Comparison of ENCODE assay signal across 10 mouse cellular contexts in the genomic region with DNA sequence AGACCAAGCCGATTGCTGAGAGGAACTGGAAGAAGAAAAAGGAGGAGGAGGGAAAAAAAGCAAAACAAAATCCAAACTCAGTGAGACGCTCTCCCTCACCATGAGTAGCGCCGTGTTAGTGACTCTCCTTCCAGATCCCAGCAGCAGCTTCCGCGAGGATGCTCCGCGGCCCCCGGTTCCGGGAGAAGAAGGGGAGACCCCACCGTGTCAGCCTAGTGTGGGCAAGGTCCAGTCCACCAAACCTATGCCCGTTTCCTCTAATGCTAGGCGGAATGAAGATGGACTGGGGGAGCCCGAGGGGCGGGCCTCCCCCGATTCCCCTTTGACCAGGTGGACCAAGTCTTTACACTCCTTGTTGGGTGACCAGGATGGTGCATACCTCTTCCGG. TPM values are rescaled to one million over a fixed set of nuclear protein-coding genes. Genes with fewer than 3 reads are reported as not detected.
DNase-seq lines count a peak whose midpoint lies in the region; ATAC-seq and TF ChIP-seq lines count a peak whose summit lies in the region.
"Had no signal": no experiment of that assay in that cellular context is flagged by ENCODE, and none has a peak within 500 bp of the region (broad histone marks: within the 10 kb centered on the region; RNA-seq: fewer than 3 reads in every experiment).

No protein-coding gene starts in this region.

- no peaks in the 10 kb centered on the region for H3K36me3 ChIP-seq in heart, embryonic 14.5 days (ENCODE audit: control insufficient read depth, insufficient read depth, low read length)
- H3K36me3 ChIP-seq in hindbrain, embryonic 13.5 days: 0 out of 2 replicates have a peak, but pooled peaks cover 3% of the 10 kb centered on the region
- H3K36me3 ChIP-seq in midbrain, embryonic 12.5 days: peaks cover 3% of the 10 kb centered on the region; the same call in 1 of the 2 replicates

- TF ChIP-seq POLR2A in cortical plate, adult 2 months (IDR thresholded peaks at IDR 0.05; ENCODE audit: extremely low read depth, insufficient read depth, low read length): no peak

- peak overlapping the region; percentile 82 for H3K9ac ChIP-seq in heart, embryonic 14.5 days (ENCODE audit: low read length)
- peak overlapping the region; percentile 93 for H3K9ac ChIP-seq in hindbrain, embryonic 13.5 days
- H3K9ac ChIP-seq in midbrain, embryonic 12.5 days (replicated peaks): peak overlapping the region; percentile 95

- H3K27me3 ChIP-seq in heart, embryonic 14.5 days (ENCODE audit: control insufficient read depth, insufficient read depth, low read length): peaks cover 18% of the 10 kb centered on the region
- no peaks in the 10 kb centered on the region for H3K27me3 ChIP-seq in hindbrain, embryonic 13.5 days
- no peaks in the 10 kb centered on the region for H3K27me3 ChIP-seq in midbrain, embryonic 12.5 days

- no peak for ATAC-seq in heart, embryonic 14.5 days (ENCODE audit: insufficient number of reproducible peaks, insufficient read depth, low FRiP score, low read depth)
- no peak for ATAC-seq in hindbrain, embryonic 13.5 days (ENCODE audit: low FRiP score)
- ATAC-seq in midbrain, embryonic 12.5 days (ENCODE audit: low FRiP score, low read depth): no peak
- ATAC-seq: CD4-positive, CD25-positive, alpha-beta regulatory T cell, adult 4 months had no signal

- H3K27ac ChIP-seq in heart, embryonic 14.5 days (replicated peaks in 1 of 2; ENCODE audit: control insufficient read depth in 1 of 2, insufficient read depth in 1 of 2, low read depth in 2 of 2, low read length in 2 of 2): no peak overlapping the region
- H3K27ac ChIP-seq in cortical plate, adult 2 months (ENCODE audit: insufficient read depth, low read length): no peak overlapping the region
- peak overlapping the region; percentile 99 for H3K27ac ChIP-seq in hindbrain, embryonic 13.5 days
- peak overlapping the region; percentile 100 for H3K27ac ChIP-seq in midbrain, embryonic 12.5 days (replicated peaks)

- DNase-seq in heart, postnatal 10 days: no peak
- DNase-seq in testis, postnatal 10 days (ENCODE audit: low spot score): no peak
- no peak for DNase-seq in right cerebral cortex, adult 18-20 months
- no peak for DNase-seq in layer of hippocampus, postnatal 14 days (ENCODE audit: low spot score in 2 of 2)
- DNase-seq: gastrocnemius, postnatal 25 days had no signal

- H3K9me3 ChIP-seq in heart, embryonic 14.5 days (ENCODE audit: control insufficient read depth, low read length): no peaks in the 10 kb centered on the region
- H3K9me3 ChIP-seq in hindbrain, embryonic 13.5 days: no peaks in the 10 kb centered on the region
- no peaks in the 10 kb centered on the region for H3K9me3 ChIP-seq in midbrain, embryonic 12.5 days

- peak overlapping the region; percentile 97 for H3K4me2 ChIP-seq in heart, embryonic 14.5 days (ENCODE audit: low read length)
- H3K4me2 ChIP-seq in hindbrain, embryonic 13.5 days: peak overlapping the region; percentile 93
- H3K4me2 ChIP-seq in midbrain, embryonic 12.5 days (replicated peaks): peak overlapping the region; percentile 83

- no peak for TF ChIP-seq CTCF in cortical plate, adult 2 months (IDR thresholded peaks at IDR 0.05; ENCODE audit: extremely low read depth, insufficient read depth, low read length)

- H3K4me1 ChIP-seq in heart, embryonic 14.5 days (ENCODE audit: control insufficient read depth in 2 of 2, insufficient read depth in 2 of 2, low read length in 2 of 2): peaks cover 26 to 35% of the 10 kb centered on the region in 2 experiments
- H3K4me1 ChIP-seq in cortical plate, adult 2 months (ENCODE audit: control insufficient read depth, insufficient read depth, low read length): peaks cover 2% of the 10 kb centered on the region; the same call in 1 of the 2 replicates
- peaks cover 73% of the 10 kb centered on the region for H3K4me1 ChIP-seq in hindbrain, embryonic 13.5 days (replicated peaks)
- peaks cover 71% of the 10 kb centered on the region for H3K4me1 ChIP-seq in midbrain, embryonic 12.5 days

- intact Hi-C loops in heart, postnatal 10 days (cut with DNase I): loop anchor here (5.0 kb wide), 2 partner anchors 171 to 476 kb away; no protein-coding TSS in a partner anchor

- WGBS in heart, embryonic 14.5 days: 8% methylated on average over 17 of the region's 17 CpGs
- WGBS in hindbrain, embryonic 13.5 days: 0% methylated on average over 17 of the region's 17 CpGs
- under 1% methylated on average over 17 of the region's 17 CpGs for WGBS in midbrain, embryonic 12.5 days

- H3K4me3 ChIP-seq in heart, embryonic 14.5 days (ENCODE audit: control insufficient read depth in 1 of 2, insufficient read depth in 1 of 2, low read depth in 1 of 2, low read length in 2 of 2): peak overlapping the region; percentile 61 to 77
- H3K4me3 ChIP-seq in cortical plate, adult 2 months (ENCODE audit: insufficient read depth, low read length): peak overlapping the region; percentile 72
- H3K4me3 ChIP-seq in hindbrain, embryonic 13.5 days: peak overlapping the region; percentile 92
- H3K4me3 ChIP-seq in midbrain, embryonic 12.5 days: peak overlapping the region; percentile 80

RNA-seq across cellular contexts. Expression of a gene that starts 3.0 kb away (rescaled TPM):
- polyA plus RNA-seq in heart, embryonic 14.5 days (2014; fragmentation: Nextera tagmentation; extraction: Ambion mirVana): 0.93 and 2.6 TPM in 2 replicates
- 1 to 10 TPM; 5.4 to 6.0 TPM for total RNA-seq in heart, postnatal 10 days (2021)
- 21.8 and 23.3 TPM in 2 replicates for polyA plus RNA-seq in cortical plate, adult 2 months (2012; rRNA removed)
- polyA plus RNA-seq in hindbrain, embryonic 13.5 days (2015; fragmentation: Nextera tagmentation; extraction: Ambion mirVana): 10.6 and 13.8 TPM in 2 replicates
- polyA plus RNA-seq in midbrain, embryonic 12.5 days (2016; fragmentation: Nextera tagmentation; extraction: Ambion mirVana): 19.8 and 28.1 TPM in 2 replicates
- 10 to 100 TPM; 28.1 to 28.6 TPM for total RNA-seq in layer of hippocampus, postnatal 14 days (2021)

Comparison
In these comparisons a context has a peak if more than half of its experiments do, and no peak if none do; other contexts are left out.
1. H3K27ac ChIP-seq: peak in hindbrain, embryonic 13.5 days (single experiment) and midbrain, embryonic 12.5 days (single experiment); none in heart, embryonic 14.5 days (0 of 2) and cortical plate, adult 2 months (single experiment).
2. Peak in every context shown above with its lines, with median percentiles within 50 percentile points of each other: H3K4me2 ChIP-seq, H3K4me3 ChIP-seq and H3K9ac ChIP-seq.